15 mouse cellular contexts compared by ENCODE assay signal in genomic region chr7:97296986-97297385, GRCm38 (mm10). TPM values are rescaled to one million over a fixed set of nuclear protein-coding genes. Genes with fewer than 3 reads are reported as not detected.
"Had no signal": no experiment of that assay in that cellular context is flagged by ENCODE, and none has a peak within 500 bp of the region (broad histone marks: within the 10 kb centered on the region; RNA-seq: fewer than 3 reads in every experiment).

No protein-coding gene starts in this region.

- H3K4me1 ChIP-seq: heart, embryonic 10.5 days; hindbrain, embryonic 10.5 days; hindbrain, embryonic 12.5 days; limb, embryonic 10.5 days; limb, embryonic 12.5 days had no signal

- H3K9ac ChIP-seq: heart, embryonic 12.5 days; hindbrain, embryonic 12.5 days; hindbrain, embryonic 14.5 days; limb, embryonic 12.5 days had no signal

- DNase-seq: gastrocnemius, postnatal 25 days had no signal

- H3K27ac ChIP-seq: gastrocnemius, adult 2 months; heart, adult 2 months; heart, embryonic 10.5 days; hindbrain, embryonic 10.5 days; hindbrain, embryonic 12.5 days; hindbrain, embryonic 14.5 days; layer of hippocampus, adult 2 months; left cerebral cortex, adult 2 months; limb, embryonic 10.5 days; limb, embryonic 12.5 days had no signal

- ATAC-seq: intestine, embryonic 16.5 days had no signal

- H3K4me2 ChIP-seq: heart, embryonic 12.5 days; hindbrain, embryonic 12.5 days; hindbrain, embryonic 14.5 days; limb, embryonic 12.5 days; liver, embryonic 11.5 days had no signal

- H3K36me3 ChIP-seq: hindbrain, embryonic 12.5 days; limb, embryonic 10.5 days; limb, embryonic 12.5 days had no signal

- H3K9me3 ChIP-seq: heart, embryonic 10.5 days; heart, embryonic 12.5 days; hindbrain, embryonic 10.5 days; hindbrain, embryonic 12.5 days; limb, embryonic 10.5 days; limb, embryonic 12.5 days had no signal

- H3K4me3 ChIP-seq: gastrocnemius, adult 2 months; heart, adult 2 months; heart, embryonic 10.5 days; heart, embryonic 12.5 days; hindbrain, embryonic 10.5 days; hindbrain, embryonic 12.5 days; layer of hippocampus, adult 2 months; left cerebral cortex, adult 2 months; limb, embryonic 10.5 days; limb, embryonic 12.5 days had no signal

- H3K27me3 ChIP-seq: heart, embryonic 12.5 days; hindbrain, embryonic 12.5 days; limb, embryonic 12.5 days had no signal

RNA-seq across cellular contexts. Expression of gene Usp35, which starts 34.8 kb away (rescaled TPM):
- total RNA-seq: granulocyte monocyte progenitor cell, adult 5-6 weeks had no signal
